Mouse (Mus musculus) myocyte (in vitro differentiated cells): ENCODE results near the gene Fgf11. TPM values are rescaled to one million over a fixed set of nuclear protein-coding genes. Genes with fewer than 3 reads are reported as not detected.

Experiments used
- H3K27me3 ChIP-seq: one replicate; pipeline ENCODE4 v1.6.1; 2011; ENCODE audit not compliant: control insufficient read depth, insufficient read depth, insufficient read length
- H3K36me3 ChIP-seq: one replicate; pipeline ENCODE4 v1.6.1; 2011; ENCODE audit not compliant: control insufficient read depth, insufficient read depth
- H3K4me2 ChIP-seq: one replicate; pipeline ENCODE4 v1.6.1; 2011; ENCODE audit warnings: low read depth, control low read depth
- H3K4me3 ChIP-seq: one replicate; pipeline ENCODE4 v1.5.1; 2011; ENCODE audit warnings: mild to moderate bottlenecking, control low read depth, moderate library complexity
- H3K79me2 ChIP-seq: one replicate; pipeline ENCODE4 v1.6.1; 2011; ENCODE audit not compliant: control insufficient read depth, insufficient read depth
- H3ac ChIP-seq: one replicate; pipeline ENCODE4 v1.6.1; 2011; ENCODE audit not compliant: control insufficient read depth, insufficient read length
- CEBPB ChIP-seq: IDR thresholded peaks from 2 replicates; pipeline ENCODE4 v1.6.1; 2011; ENCODE audit warnings: mild to moderate bottlenecking, moderate library complexity; ENCODE audit not compliant: poor library complexity, insufficient read depth, severe bottlenecking
- E2F4 ChIP-seq: IDR thresholded peaks from one replicate; pipeline ENCODE4 v1.6.1; 2011; ENCODE audit warnings: mild to moderate bottlenecking, control low read depth, moderate library complexity; ENCODE audit not compliant: insufficient read depth
- MAX ChIP-seq: IDR thresholded peaks from one replicate; pipeline ENCODE4 v1.6.1; 2011; ENCODE audit warnings: low read depth, mild to moderate bottlenecking, control low read depth
- MYOD1 ChIP-seq, 3 experiments: IDR thresholded peaks; one replicate each; pipeline ENCODE4 v1.6.1; 2011; ENCODE audit warnings: control low read depth in 2 of 3, low read depth in 2 of 3, mild to moderate bottlenecking in 2 of 3, moderate library complexity in 1 of 3; ENCODE audit not compliant: insufficient read length in 2 of 3, control insufficient read depth in 1 of 3
- MYOG ChIP-seq, 3 experiments: IDR thresholded peaks; one replicate each; pipeline ENCODE4 v1.6.1; 2011; ENCODE audit warnings: control low read depth in 2 of 3, low read depth in 2 of 3, mild to moderate bottlenecking in 2 of 3; ENCODE audit not compliant: insufficient read length in 2 of 3, control insufficient read depth in 1 of 3, insufficient read depth in 1 of 3
- POLR2A ChIP-seq: IDR thresholded peaks from one replicate; pipeline ENCODE4 v1.6.1; 2011; ENCODE audit warnings: low read depth, mild to moderate bottlenecking, control low read depth, moderate library complexity; ENCODE audit not compliant: insufficient read length
- POLR2AphosphoS2 ChIP-seq: IDR thresholded peaks from one replicate; pipeline ENCODE4 v1.6.1; 2011; ENCODE audit warnings: low read depth, control low read depth; ENCODE audit not compliant: insufficient read length
- REST ChIP-seq: IDR thresholded peaks from one replicate; pipeline ENCODE4 v1.6.1; 2011; ENCODE audit warnings: mild to moderate bottlenecking, control low read depth, moderate library complexity; ENCODE audit not compliant: insufficient read depth, insufficient read length
- SRF ChIP-seq: IDR thresholded peaks from one replicate; pipeline ENCODE4 v1.6.1; 2011; ENCODE audit warnings: low read depth; ENCODE audit not compliant: control insufficient read depth, insufficient read length
- TCF12 ChIP-seq: IDR thresholded peaks from one replicate; pipeline ENCODE4 v1.6.1; 2011; ENCODE audit warnings: mild to moderate bottlenecking, control low read depth; ENCODE audit not compliant: poor library complexity, insufficient read depth, severe bottlenecking
- TCF3 ChIP-seq: IDR thresholded peaks from one replicate; pipeline ENCODE4 v1.6.1; 2011; ENCODE audit warnings: low read depth, control low read depth; ENCODE audit not compliant: insufficient read length
- USF1 ChIP-seq: IDR thresholded peaks from one replicate; pipeline ENCODE4 v1.6.1; 2011; ENCODE audit warnings: low read depth, mild to moderate bottlenecking, control low read depth, moderate library complexity
- polyA plus RNA-seq: library from polyadenylated mRNA; unstranded; fragments of >200 nt; fragmentation: generic; extraction: Trizol; gene quantifications from one replicate; pipeline ENCODE4 v1.2.1, GENCODE M21; 2012; ENCODE audit warnings: missing spikeins

Fgf11 gene
- polyA plus RNA-seq, 1 experiment = 17.5 TPM

GRCm38 (mm10) chr11:69795983-69796435, 5.6 kb downstream of the Fgf11 start:
- Histone ChIP-seq H3ac (no peak overlapping the region), H3K36me3 (peaks cover 15% of the 10 kb centered on the region), H3K4me3 (peak overlapping the region; percentile 40), H3K27me3 (no peaks in the 10 kb centered on the region), H3K4me2 (peak overlapping the region; percentile 98), H3K79me2 (no peaks in the 10 kb centered on the region)
- TF ChIP-seq TCF12 = no peak
- no peak for TF ChIP-seq POLR2A
- no peak for TF ChIP-seq MAX
- TF ChIP-seq USF1 = no peak
- TF ChIP-seq MYOG (IDR thresholded peaks at IDR 0.05; ENCODE audit: control insufficient read depth in 1 of 3, insufficient read depth in 1 of 3, insufficient read length in 2 of 3, low read depth in 2 of 3) = no peak
- TF ChIP-seq REST = no peak
- TF ChIP-seq E2F4 = no peak
- TF ChIP-seq TCF3 = no peak
- TF ChIP-seq POLR2AphosphoS2 = no peak

- Histone ChIP-seq H3K27me3 (no peaks in the 10 kb centered on the region), H3K4me2 (peak within 1 kb of the TSS; percentile 98), H3ac (no peak within 1 kb of the TSS), H3K4me3 (peak within 1 kb of the TSS; percentile 40), H3K79me2 (no peaks in the 10 kb centered on the region), H3K36me3 (peaks cover 21% of the 10 kb centered on the region)
- peak in 2 of 3 experiments; percentile 92 to 95 for TF ChIP-seq MYOD1 (IDR thresholded peaks at IDR 0.05; ENCODE audit: control insufficient read depth in 1 of 3, insufficient read length in 2 of 3, low read depth in 2 of 3)
- peak; percentile 90 for TF ChIP-seq POLR2AphosphoS2
- TF ChIP-seq POLR2A = peak; percentile 93
- peak in 2 of 3 experiments; percentile 89 to 95 for TF ChIP-seq MYOG (IDR thresholded peaks at IDR 0.05; ENCODE audit: control insufficient read depth in 1 of 3, insufficient read depth in 1 of 3, insufficient read length in 2 of 3, low read depth in 2 of 3)
- no peak for TF ChIP-seq SRF
- TF ChIP-seq E2F4 = no peak
- TF ChIP-seq TCF12 = peak; percentile 46
- TF ChIP-seq TCF3 = peak; percentile 39
These were observed 6.3 kb downstream of the Fgf11 start, which contains the start of gene Chrnb1 for GRCm38 (mm10) chr11:69795168-69795982. Chrnb1 (minus strand) TSS chr11:69795943.

GRCm38 (mm10) chr11:69793429-69793828, 8.2 kb downstream of the Fgf11 start:
- no peak overlapping the region for H3K4me3 ChIP-seq
- H3ac ChIP-seq = no peak overlapping the region
- H3K79me2 ChIP-seq = no peaks in the 10 kb centered on the region
- TF ChIP-seq USF1 (no peak), POLR2A (no peak)
- H3K36me3 ChIP-seq = peaks cover 28% of the 10 kb centered on the region
- H3K27me3 ChIP-seq = no peaks in the 10 kb centered on the region
- no peak overlapping the region for H3K4me2 ChIP-seq

- no peak overlapping the region for H3K4me2 ChIP-seq
- peaks cover 37% of the 10 kb centered on the region for H3K36me3 ChIP-seq
- H3K27me3 ChIP-seq = no peaks in the 10 kb centered on the region
- H3ac ChIP-seq = no peak overlapping the region
- no peaks in the 10 kb centered on the region for H3K79me2 ChIP-seq
- TF ChIP-seq TCF3 = no peak
- TF ChIP-seq POLR2A = no peak
- no peak for TF ChIP-seq POLR2AphosphoS2
- TF ChIP-seq MAX = no peak
- TF ChIP-seq REST = no peak
- no peak for TF ChIP-seq MYOG (IDR thresholded peaks at IDR 0.05; ENCODE audit: control insufficient read depth in 1 of 3, insufficient read depth in 1 of 3, insufficient read length in 2 of 3, low read depth in 2 of 3)
- TF ChIP-seq USF1 = no peak
- TF ChIP-seq SRF = no peak
- TF ChIP-seq TCF12 = no peak
- TF ChIP-seq E2F4 = no peak
- TF ChIP-seq MYOD1 (IDR thresholded peaks at IDR 0.05; ENCODE audit: control insufficient read depth in 1 of 3, insufficient read length in 2 of 3, low read depth in 2 of 3) = no peak
- no peak for TF ChIP-seq CEBPB
- no peak overlapping the region for H3K4me3 ChIP-seq
These were observed 10.2 kb downstream of the Fgf11 start for GRCm38 (mm10) chr11:69791420-69791819.

- H3K27me3 ChIP-seq = no peaks in the 10 kb centered on the region
- no peak overlapping the region for H3ac ChIP-seq
- H3K36me3 ChIP-seq = peaks cover 46% of the 10 kb centered on the region
- H3K4me2 ChIP-seq = no peak overlapping the region
- TF ChIP-seq CEBPB = no peak
- TF ChIP-seq USF1 = no peak
- no peak for TF ChIP-seq MYOG (IDR thresholded peaks at IDR 0.05; ENCODE audit: control insufficient read depth in 1 of 3, insufficient read depth in 1 of 3, insufficient read length in 2 of 3, low read depth in 2 of 3)
- TF ChIP-seq TCF12 = no peak
- TF ChIP-seq TCF3 = no peak
- TF ChIP-seq SRF = no peak
- TF ChIP-seq E2F4 = no peak
- no peak for TF ChIP-seq MYOD1 (IDR thresholded peaks at IDR 0.05; ENCODE audit: control insufficient read depth in 1 of 3, insufficient read length in 2 of 3, low read depth in 2 of 3)
- TF ChIP-seq POLR2A = no peak
- TF ChIP-seq MAX = no peak
- H3K79me2 ChIP-seq = no peaks in the 10 kb centered on the region
- H3K4me3 ChIP-seq = no peak overlapping the region
These were observed 12.2 kb downstream of the Fgf11 start for GRCm38 (mm10) chr11:69789431-69789830.
